Mouse (Mus musculus): ENCODE results near the gene Slco1a5.
"Not testable (repeated sequence)": the region's sequence is repeated elsewhere in the genome, so short reads cannot be mapped to it uniquely, and the experiment has no call there.

Slco1a5 gene

DNA sequence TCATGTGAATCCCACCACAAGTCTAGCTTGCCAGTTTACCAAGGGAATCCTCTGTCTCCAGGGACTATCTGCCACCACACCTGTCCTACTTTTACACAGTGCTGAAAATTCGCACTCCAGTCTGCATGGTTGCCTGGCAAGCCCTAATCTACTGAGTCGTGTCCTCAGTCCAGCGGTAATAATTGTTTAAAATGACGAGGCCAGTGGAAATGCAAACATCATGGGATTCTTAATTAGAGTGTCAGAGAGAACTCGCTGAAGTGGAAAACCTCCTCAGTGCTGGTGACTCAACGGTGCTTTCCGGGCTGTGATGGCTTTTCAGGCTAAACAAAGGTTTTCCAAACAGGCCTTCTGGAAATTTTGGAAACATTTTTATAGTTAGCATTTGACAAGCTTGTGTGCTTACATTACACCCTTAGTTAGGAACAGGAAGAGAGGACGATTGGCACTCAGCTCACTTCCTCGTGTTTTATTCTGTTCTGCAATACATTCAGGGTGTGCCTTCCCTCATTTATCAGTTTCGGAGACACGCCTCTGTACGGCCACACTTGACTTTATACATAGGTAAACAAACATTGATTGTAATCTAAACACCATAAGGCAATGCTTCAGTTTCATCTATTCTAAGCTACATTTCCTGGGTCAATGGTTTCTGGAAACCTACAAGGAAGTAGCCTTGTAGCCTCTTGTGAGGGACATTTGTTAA is 33.2 kb downstream of the Slco1a5 start:
- DNase-seq (ENCODE audit: low spot score), result no peak

DNA sequence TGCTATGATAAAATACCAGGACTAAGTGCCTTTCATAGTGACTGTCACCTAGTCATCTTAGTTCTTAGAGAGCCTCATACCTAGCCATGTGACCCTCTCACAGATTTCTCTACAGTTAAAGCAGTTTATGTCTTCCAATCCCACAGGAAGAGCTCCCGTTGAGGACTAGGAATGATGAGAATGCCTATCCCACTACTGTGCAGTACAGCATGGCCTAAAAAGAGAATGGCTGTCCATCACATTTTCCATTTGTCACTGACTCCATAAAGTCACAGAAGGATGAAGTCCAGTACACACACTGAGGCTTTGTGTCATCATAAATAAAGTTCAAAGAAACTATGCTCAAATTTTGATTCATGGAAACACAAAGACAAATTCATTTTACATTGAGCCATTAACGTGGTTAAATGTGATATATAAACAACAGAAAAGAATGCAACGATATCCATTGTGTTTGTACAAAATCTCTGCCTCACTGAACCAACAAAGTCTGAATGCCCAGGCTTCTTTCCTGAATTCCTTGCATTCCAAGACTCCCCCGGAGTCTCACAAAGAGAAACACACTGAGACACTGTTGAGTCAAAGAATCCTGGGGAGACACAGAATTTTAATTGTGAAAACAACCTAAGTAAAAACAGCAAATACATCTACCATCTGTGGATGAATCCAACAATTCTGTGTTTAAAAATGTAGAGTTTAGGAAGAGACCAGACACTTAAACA is 46.9 kb downstream of the Slco1a5 start:
- DNase-seq (ENCODE audit: low spot score), result no peak

DNA sequence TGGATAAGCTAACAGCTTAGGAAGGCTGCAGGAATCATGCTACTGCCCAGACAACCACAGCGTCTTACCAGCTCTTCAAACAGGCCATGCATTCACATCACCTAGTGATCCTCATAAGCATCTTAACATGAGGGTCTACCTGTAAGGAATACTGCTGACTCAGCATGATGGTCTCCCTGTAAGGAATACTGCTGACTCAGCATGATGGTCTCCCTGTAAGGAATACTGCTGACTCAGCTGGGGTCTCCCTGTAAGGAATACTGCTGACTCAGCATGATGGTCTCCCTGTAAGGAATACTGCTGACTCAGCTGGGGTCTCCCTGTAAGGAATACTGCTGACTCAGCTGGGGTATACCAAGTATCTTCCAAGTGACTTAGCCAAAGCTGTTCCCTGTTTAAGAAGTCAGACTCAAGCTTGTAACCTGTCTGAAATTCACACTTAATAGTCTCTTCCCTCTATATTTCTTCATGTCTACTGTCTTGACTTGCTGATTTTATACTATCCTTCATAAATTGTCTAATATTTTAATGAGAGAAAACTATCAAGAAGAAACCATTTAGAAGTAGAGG is 72.0 kb downstream of the Slco1a5 start:
- DNase-seq (ENCODE audit: low spot score), result not testable (repeated sequence)

DNA sequence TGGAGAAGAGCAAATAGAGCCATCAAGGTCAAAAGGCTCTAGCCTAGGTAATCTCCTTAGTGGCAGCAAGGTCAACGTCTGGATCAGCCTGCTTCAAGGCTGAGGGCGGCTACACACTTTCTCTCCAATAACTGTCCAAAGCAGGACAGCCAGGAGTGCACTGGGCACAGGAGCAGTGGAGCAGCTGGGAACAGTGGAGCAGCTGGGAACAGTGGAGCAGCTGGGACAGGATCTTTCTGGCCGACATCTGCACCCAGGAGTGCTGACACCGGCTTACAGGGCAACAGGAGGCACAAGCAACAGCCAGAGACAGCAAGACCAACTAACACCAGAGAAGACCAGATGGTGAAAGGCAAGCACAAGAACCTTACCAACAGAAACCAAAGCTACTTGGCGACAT is 77.7 kb downstream of the Slco1a5 start:
- DNase-seq (ENCODE audit: low spot score), result no peak

DNA sequence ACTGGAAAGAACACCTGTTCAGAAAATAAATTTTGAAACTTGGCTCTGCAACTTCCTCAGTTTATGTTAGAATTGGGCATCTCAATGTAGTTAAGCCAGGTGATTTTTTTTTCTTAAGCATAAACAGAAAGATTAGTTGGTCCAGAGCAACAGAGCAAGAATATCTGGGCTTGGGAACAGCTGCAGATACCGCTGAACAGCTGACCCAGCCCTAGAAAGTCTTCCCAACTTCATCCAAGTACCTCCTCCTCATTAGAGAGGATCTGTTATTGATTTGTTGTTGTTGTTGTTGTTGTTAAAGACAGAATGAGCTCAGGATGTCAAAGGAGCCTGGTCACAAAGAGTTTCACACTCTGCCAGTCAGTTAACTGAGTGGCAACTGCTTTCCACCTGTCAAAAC is 83.3 kb downstream of the Slco1a5 start:
- no peak for DNase-seq (ENCODE audit: low spot score)

DNA sequence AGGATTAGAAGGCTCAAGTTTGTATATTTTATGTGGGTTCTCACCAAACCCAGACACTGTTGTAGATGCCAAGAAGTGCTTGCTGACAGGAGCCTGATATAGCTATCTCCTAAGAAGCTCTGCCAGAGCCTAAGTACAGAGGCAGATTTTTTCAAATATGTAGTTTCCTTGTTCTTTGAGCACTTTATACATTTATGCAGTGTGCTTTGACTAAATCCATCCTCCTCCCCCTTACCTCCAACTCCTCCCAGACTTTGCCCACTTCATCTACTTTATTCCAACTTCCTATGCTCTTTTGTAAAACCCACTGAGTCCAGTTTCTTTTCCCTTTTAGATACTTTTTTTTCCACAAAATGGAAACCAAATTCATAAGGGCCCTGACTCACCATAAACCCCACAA is 102.6 kb downstream of the Slco1a5 start:
- DNase-seq (ENCODE audit: low spot score), result peak; percentile 21

DNA sequence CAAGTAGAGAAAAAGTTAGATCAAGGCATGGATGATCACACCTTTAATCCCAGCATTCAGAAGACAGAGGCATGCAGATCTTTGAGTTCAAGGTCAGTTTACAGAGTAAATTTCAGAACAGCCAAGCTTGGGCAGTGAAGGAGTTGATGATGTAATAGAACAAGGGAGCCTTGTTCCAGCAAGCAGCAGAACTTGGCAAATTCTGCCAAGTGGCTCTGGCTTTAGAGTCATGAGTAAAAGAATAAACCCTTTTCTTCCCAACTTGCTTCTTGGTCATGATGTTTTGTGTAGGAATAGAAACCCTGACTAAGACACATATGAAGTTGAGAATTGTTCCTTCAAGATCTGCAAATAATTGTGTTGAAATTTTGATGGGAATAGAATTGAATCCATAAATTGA is 111.0 kb downstream of the Slco1a5 start:
- no peak for DNase-seq (ENCODE audit: low spot score)

DNA sequence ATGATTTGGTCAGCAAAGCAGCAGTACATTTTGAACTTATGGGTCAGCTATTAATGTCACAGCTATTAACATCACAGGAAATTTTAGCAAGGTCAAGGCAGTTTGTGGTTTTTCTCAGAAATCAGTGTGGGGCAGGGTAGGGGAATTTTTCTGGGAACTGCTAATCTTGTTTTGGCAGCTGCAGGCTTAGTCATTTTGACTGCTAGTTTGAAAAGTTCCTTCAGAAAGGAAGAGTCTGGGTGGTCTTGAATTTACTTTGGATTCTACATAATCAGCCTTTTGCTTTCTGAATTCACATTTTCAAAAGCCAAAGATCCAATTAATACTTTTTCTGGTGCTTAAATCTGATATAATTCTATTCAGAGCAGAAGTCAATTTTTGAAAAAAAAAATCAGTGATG is 113.0 kb downstream of the Slco1a5 start:
- no peak for DNase-seq (ENCODE audit: low spot score)

DNA sequence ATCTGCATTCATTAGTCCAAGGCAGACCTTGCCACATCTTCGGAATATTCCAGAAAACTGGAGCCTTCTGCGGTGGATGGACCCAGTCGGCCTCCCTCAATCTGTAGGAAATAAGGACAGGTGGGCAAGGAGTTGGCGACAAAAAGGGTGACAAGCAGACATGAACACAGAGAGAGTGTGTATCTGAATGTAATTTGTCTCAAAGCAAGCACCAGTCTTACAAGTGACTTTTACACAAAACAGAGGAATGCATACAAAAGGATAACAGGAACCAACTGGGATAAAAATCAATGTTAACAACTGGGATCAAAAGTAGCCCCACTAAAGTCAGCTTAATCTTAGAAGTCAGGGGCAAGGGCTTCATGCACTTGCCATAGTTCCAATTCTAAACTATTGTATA is 114.4 kb downstream of the Slco1a5 start, which contains the start of gene Slco1a6:
TSS of gene Slco1a6 (minus strand) at position 101 of the 400 bp plus-strand sequence.
- DNase-seq (ENCODE audit: low spot score), result no peak

DNA sequence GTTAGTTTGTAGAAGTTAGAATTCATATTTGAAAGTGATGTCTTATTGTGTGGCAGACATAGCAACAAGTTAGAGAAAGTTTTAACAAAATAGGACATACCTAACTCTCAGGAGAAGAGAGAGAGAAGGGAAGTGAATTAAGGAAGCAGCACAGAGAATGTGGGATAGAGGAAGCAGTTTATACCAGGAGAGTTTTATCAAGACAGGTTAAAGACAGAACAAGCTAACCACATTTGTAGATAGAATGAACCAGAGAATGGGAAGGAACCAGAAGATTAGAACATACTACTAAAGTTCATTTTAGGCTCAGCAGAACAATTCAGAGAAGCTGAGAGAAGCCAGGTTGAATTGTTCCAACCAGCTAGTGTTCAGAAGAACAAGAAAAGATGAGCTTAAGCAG is 122.3 kb downstream of the Slco1a5 start:
- DNase-seq (ENCODE audit: low spot score), result no peak

DNA sequence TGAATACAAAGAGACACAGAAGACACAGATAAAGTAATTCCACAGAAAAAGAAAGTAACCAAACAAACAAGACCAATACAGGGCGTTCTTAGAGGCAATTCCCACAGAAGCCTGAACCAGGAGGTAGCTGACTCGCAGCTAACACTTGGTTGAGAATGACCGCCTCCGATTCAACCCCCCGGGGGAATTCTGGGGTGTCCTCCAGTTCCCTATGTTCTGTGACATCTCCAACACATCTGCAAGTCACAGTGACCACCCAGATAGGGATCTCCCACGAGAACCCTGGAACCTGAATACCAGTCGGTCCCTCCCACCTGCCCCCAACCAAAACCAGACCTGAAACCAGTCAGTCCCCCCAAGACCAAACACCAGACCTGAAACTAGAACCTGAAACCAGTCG is 128.5 kb downstream of the Slco1a5 start:
- DNase-seq (ENCODE audit: low spot score), result no peak

DNA sequence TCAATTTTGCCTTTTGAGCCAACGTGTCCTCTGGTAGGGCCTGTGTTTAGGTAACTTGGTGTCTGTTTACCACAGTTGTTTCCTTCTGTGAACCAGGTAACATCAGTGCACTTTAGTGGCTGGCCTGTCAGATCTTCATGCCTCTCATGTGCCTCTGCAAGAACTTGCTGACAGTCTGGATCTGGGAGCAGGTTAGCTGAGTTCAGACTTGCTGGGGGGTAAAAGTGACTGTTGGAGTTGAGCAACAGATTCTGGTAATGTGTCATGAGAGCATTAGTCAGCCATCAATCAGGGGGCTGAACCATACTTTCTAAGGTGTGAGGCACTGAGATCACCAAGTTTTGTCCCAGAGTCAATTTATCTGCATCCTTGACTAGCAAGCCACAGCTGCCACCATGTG is 130.8 kb downstream of the Slco1a5 start:
- peak; percentile 42 for DNase-seq (ENCODE audit: low spot score)

DNA sequence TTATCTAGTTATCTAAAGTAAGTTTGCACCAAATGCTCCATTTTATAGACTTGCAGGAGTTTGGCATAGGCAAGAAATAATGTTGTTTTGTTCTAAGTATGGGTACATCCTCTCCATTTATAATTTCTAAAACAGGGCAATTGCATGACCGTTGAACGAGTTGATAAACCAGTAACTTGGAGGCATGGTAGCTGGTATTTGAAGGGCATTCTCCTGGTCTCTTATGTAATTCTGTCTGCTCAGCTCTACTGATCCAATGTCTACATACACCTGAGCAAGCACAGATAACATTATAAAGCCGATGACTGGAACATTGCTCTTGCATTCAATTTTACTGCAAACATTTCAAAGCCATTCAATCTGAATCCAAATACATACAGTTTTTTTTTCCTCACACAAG is 135.4 kb downstream of the Slco1a5 start:
- no peak for DNase-seq (ENCODE audit: low spot score)

DNA sequence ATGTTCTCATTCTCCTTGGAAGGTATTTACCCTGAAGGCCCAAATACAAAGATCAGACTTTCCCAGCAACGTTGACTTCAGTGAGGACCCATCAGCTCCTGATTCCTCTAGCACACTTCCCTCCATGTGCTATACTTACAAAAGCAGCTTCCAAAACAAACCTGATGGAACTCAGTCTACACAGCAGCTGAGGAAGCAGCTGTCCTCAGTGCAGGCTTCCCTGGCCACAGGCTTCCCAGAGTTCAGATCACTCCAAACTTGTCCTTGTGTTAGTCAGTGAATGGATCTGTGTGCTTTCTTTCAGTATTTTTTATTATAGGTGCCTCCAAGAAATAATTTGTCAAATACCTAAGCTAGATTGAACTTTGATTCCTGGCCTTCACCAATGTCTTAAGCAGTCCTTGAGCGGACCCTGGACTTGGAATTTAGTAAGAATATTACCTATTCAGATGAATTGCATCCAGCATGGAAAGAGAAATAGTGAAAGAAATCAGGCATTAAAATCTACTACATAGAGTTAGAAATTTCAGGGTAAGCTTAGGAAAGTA is 136.8 kb downstream of the Slco1a5 start:
- DNase-seq (ENCODE audit: low spot score), result no peak
